Mouse (Mus musculus): ENCODE data around the gene Scn4b.

Scn4b gene

DNA sequence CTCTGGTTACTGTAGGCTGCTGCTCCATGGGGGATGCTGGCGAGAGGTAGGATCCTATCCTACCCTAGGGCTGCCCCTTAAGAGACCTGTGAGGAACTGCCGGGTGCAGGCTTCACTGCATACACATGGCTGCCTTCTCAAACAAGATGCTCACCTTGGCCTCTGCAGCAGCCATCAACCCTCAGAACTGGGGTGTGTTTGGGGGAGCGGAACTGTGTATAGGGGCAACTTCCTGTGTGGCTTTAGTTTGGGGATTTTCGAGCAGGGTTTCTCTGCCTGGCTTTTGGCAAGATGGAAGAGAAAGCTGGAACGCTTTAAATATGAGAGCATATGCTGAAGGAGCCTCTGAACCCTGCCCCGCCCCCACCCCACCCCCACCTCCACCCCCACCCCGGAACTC, 11.3 kb upstream of the Scn4b start:
- no peak for DNase-seq (ENCODE audit: low read depth)

DNA sequence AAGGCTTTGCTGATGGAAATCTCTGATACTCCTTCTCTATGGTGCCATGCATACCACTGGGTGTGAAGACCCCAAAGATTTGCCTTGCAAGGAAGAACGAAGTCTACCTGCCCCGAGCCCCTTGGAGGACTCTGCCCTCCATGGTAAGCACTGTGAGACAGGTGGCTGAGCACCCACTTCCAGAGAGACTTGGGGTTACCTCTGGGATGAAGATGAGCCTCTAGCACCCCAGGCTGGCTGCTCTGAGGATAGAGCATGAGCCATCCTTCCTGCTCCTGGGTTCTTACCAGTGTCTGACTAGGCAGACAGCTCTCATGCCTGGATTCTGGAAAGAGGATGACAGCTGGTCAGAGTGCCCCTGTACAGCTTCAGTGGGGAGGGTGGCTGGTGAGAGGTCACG, 8.1 kb upstream of the Scn4b start:
- DNase-seq (ENCODE audit: low read depth), result no peak

DNA sequence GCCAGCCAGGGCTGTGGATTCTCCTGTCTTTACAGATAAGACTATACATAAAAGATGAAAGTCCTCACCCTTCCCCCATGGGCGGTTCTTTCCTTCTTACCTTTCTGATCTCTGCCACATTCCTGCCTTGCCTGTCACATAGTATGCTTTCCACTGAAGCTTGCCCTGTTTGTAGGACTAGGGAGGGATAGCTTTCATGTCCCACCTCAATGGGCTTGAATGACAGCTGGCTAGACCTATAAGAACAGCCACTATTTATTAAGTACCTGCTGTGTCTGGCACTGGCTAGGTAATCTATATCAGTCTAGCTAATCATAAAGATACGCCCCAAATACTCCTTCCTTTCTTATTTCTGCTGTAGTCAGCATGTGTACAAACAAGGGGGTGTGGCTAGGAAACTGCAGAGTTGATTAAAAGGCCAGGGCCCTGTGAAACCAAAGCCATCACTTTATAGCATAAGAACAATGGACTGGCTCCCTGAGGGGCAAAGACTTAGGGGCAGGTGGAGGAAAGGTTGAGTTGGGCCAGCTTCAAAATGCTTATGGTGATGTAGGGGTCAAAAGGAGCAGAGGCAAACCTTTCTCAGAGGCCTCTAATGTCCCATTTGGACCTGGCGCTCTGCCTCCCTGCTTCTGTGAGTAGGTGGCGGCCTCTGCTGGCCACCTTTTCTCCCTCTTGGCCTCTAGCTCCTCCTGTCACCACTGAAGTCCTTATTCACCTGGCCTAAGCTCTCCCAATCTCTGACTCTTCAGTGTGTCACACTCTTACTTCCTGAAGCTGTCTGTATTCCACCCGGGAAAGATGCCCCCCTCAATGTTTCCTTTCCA, 4.5 kb upstream of the Scn4b start:
- DNase-seq (ENCODE audit: low read depth), result no peak

DNA sequence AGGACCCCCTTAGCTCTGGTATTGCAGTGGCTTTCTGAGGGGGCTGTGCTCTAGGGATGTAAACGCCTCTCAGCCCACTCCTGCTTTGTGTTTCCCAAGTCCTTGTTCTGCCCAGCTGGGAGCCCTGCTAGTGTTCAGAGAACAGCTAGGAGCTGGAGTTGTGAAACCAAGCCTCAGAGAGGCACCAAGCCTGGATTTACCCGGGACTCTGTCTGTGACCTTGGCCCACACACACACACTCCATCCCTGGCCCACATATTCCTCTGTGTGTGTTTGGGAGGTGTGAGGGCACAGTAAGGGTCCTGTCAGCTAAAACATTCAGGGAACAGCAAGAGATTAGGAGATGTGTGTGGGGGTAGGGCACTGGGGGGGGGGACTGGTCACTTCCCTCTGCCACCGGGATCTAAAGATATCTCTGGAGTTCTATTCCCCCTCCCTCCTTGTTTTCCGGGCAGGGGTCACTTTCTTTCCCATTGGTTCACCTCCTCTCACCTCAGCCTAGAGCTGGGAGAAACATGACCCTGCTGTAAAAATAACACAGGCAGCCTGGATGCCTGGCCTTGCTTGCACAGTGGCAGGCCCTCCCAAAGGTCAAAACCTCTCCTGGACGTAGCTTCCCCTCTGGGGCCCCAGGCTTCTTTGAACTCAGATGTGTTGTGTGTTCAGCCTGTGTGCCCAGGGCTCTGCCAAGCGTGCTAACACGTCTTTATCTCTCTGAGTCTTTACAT, 1.6 kb upstream of the Scn4b start:
- DNase-seq (ENCODE audit: low read depth), result no peak

DNA sequence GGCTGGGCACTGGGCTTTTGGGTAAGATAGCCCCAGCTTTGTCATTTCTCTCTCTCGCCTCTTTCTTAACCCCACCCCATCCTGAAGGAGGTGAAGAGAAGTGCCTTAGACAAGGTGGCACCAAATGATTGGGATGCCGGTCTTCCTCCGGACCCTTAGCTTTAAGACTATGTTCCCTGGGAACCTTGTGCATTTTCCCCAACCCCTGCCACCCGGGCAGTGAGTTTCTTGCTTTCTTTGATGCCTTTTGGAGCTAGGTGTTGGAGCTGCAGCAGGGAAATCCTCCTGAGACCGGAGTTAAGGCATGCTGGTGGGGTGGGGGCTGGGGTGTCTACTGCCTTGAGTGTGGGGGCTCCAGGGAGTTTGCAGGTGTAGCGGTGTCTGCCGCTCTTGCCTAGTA, 887 bp downstream of the Scn4b start:
- DNase-seq (ENCODE audit: low read depth), result no peak

DNA sequence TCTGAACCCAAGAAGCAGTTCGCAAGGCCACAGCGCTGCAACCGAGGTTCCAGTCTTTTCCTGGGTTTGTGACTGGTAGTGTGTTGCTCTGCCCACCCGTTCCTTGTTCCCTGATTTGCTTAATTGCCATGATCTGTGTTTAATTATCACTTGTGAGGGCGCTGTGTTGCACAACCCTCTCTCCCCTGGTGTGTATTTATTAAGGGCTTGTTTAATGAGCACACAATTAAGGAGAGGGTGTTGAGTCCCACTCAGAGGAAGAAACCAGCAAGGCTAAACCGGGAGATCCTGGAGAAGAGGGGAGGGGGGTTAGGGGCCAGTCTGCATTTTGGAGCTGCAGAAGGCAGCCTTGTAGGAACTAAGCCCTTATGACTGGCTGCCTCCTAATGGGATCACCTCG, 2.8 kb downstream of the Scn4b start:
- DNase-seq (ENCODE audit: low read depth), result no peak

DNA sequence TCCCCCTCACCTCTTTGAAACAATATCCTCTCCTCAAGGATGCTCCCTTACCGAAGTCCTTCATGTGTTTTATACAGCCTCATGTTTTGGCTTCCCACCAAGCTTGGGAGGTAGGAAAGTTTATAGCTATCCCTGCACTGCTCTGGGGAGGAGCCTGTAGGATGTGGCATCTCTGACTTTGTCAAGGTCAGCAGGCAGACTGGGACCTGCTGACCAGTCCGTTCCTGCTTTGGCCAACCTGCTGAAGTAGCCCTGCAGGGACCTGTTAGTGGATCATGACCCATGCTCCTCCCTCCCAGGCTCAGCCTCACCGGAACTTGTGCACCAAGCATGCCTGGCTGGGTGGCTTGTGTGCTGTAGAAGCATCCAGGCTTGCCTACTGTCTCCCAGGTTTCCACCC, 4.5 kb downstream of the Scn4b start:
- DNase-seq (ENCODE audit: low read depth), result no peak

DNA sequence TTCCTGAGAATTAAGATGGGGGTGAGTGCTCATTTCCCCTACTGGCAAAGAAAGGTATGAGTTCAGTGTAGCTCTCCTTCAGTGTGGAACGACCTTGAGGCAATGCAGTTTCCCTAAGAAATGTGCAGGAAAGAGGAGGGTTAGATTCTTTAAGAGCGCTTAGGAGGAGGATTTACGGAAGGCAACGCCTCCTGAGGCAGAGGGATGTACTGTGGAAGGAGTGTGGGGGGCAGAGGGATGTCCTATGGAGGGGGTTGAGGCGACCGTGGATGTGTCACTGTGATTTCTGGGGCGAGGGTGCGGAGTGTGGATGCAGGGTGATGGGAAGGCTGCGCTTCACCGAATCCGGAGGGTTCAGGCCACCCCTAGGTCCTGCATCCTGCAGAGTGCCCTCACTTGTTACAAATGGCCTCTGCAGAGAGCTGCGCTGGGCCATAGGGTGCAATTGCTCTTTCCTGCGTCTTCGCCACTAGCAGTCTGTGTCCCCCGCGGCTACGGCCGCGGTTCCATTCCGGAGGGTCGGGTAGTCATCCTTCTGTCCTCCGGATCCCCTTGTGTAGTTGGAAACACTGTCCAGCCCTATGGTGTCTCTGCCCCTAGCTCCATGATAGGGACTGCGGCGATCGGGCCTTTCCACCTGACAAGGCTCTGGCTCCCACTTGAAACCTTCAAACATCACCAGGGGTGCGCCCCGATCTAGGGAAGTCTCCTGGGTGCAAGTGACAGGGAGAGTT, 7.5 kb downstream of the Scn4b start:
- DNase-seq (ENCODE audit: low read depth), result no peak

DNA sequence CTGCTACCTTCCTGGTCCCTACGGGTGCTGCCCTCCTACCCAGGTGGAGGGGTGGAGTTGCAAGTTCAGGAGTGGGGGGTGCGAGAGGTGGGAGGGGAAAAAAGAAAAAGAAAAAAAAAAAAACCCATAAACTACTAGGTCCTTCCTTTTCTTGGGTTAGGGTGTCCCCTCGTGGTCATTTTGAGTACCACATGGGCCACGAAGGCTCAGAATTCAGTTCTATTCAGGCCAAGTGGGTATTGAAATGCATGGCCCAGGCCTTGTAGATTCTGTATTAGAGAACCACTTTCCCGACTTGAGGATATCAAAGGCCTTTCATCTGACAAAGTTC, 8.0 kb downstream of the Scn4b start:
- DNase-seq (ENCODE audit: low read depth), result no peak

DNA sequence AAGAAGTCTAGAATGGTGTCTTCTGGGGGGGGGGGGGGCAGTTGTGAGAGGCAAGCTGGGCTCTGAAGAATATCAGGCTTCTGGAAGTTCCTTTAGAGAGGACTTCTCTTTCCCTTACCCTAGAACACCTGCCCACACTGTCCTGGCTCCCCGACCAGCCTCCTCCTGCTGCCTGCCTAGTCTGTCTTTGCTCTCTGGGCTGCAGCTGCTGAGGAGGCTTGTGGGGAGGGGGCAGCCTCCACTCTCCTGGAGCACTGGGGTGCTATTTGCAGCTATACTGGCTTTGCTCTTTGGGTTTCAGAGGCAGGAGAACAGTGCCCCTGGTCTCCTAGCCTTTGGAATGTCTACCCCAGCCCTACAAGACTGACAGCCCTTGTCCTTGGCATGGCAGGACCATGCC, 12.7 kb downstream of the Scn4b start:
- no peak for DNase-seq (ENCODE audit: low read depth)

DNA sequence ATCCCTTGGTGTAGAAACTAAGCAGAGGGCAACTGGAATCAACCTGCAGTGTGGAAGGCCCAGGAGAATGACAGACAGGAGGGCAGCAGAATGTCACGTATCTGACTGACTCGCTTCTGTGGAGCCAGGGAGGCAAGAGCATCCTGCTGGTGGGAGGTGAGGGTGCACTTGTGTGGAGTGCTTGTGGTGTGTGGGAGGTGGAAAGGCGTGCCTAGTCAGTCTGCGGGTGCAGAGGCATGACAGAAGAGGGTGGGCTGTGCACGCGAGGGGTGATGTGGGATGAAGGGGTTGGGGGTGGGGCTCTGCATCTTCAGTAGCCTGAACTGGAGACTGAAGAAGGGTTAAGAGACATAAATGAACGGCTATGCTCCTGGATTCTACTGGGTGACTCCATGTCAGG, 15.2 kb downstream of the Scn4b start:
- DNase-seq (ENCODE audit: low read depth), result no peak

DNA sequence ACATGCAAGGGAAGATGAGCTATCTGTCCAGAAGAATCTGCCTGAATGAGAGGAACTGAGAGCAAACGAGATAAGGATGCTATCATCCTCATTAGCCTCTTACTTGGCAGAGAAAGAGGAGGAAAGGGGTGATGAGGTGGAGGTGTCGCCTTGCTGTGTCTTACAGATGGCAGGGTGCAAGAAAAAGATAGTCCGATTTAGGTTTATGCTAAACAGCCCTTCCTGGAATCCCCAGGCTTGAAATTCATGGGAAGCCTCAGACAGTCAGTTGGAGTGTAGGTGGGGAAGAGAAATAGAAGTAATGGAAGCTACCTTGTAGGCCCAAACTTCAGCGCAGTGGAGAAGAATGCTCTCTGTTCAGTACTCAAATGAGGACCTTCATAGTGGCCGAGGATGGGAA, 29.7 kb downstream of the Scn4b start:
- DNase-seq (ENCODE audit: low read depth), result no peak

DNA sequence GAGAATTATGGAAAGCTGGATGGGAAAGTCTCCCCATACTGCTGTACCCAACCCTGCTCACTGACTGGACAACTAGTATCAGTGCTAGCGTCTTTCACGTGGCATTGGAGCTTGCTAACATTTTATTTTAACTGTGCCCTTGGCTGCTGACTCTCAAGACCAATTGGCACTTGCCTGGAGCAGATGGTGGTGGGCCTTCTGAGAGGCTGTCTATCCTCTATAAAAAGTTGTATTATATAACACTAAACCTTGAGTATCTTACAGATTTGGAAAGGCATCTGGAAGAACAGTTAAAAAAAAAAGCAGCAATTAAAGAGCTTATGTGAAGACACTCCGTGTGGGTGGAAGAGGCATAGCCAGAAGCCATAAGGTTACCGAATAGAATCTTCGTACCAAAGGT, 32.0 kb downstream of the Scn4b start:
- DNase-seq (ENCODE audit: low read depth), result no peak

DNA sequence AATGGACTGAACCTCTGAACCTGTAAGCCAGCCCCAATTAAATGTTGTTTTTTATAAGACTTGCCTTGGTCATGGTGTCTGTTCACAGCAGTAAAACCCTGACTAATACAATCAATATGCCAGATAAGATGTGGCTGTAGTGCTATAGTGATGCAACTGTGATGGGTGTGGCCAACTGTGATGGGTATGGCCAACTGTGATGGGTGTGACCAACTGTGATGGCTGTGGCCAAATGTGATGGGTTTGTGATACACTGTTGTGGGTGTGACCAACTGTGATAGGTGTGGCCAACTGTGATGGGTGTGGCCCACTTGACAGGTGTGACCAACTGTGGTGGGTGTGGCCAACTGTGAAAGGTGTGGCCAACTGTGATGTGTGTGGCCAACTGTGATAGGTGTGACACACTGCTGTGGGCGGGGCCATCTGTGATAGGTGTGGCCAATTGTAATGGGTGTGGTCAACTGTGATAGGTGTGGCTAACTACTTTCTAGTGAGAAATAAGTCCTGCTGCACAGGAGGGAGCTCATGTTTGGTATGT, 32.9 kb downstream of the Scn4b start:
- no peak for DNase-seq (ENCODE audit: low read depth)

DNA sequence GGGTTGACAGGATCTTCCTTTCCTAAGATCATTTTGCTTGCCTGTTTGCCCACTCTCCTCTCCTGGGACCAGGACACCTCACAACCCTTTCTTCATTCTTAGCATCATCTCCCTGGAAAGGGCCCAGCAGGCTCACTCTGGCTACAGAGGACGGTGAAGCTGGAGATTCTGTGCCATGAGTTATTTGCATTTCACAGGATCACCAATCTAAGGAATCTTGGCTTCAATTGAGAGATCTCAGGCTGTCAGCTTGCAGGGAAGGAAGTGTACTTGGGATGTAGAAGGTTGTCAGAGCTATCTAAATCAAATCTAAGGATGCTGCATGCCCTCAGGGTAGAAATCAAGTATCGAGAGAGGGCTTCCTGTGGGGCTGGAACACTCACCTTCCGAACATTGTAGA, 35.3 kb downstream of the Scn4b start:
- DNase-seq (ENCODE audit: low read depth), result no peak

DNA sequence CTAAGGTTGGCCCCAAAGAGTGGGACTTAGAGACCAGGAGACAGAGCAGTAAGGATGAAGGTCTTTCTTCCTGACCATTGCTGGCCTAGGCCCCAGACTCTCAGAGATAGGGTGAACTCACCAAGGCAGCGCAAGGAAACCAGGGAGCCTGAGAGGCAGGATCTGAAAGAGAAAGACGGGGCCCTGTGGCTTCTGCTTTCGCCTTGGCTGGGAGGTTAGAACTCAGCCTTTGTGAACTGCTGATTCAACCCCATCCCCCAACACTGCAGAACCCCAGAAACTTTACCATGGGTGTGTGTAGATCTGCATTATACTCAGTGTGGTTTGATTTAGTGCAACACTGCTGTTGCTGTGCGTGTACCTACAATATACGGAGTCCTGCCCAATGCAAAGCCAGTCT, 41.1 kb downstream of the Scn4b start:
- DNase-seq (ENCODE audit: low read depth), result no peak

DNA sequence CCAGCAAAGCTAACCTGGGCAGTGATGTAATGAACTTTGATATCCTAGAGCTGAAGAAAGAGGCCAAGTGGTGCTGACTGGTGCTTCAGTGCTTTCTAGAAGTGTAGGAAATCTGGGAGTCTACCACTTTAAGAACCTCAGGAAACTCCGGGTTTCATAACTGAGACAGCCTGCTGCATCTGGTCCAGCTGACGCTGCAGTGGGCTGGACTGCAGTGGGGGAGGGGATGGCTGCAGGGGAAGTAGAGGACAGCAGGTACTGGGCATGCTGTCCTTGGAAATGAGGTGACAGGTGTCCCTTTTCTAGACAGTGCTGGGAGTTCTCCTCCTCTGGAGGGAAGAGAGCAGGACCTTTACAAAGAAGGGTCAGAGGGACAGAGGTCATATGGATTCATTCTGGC, 43.6 kb downstream of the Scn4b start, which contains the start of gene BC049352:
TSS of gene BC049352 (plus strand) at position 238 of the 400 bp plus-strand sequence.
- no peak for DNase-seq (ENCODE audit: low read depth)

DNA sequence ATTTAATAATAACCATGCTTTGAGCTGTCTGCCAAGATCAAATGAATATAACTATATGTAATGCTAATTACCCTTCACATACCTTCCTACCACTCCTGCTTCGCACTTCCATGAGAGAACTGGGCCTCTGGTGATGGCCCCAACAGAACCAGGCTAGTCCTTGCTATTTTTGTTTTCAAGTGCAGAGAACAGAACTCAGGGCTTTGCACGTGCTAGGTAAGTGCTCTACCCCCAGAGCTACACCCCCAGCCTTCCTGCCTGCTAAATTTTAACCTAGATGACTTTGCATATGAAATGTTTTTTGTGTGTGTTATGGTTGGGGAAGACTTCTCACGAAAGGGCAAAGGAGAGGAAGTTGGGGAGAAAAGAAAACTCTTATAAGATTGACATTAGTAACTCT, 44.3 kb downstream of the Scn4b start:
- DNase-seq (ENCODE audit: low read depth), result no peak

DNA sequence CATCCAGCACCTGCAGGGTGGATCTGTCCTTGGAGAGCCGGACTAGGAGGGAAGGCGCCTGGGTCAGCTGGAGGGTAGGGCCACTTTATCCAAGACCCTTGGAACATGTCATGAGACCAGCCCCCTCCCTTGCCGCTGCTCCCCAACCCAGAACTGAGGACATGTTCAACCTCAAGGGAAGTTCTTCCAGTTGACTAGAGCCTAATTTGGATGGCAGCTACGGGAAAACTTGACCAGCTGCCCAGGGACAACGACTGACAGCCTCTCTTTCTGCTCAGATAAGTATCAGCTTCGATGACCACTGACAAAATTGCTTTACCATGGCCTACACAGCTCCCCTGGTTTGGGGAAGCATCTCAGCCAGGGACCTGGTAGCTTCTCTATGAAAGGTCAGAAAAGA, 45.1 kb downstream of the Scn4b start:
- no peak for DNase-seq (ENCODE audit: low read depth)

DNA sequence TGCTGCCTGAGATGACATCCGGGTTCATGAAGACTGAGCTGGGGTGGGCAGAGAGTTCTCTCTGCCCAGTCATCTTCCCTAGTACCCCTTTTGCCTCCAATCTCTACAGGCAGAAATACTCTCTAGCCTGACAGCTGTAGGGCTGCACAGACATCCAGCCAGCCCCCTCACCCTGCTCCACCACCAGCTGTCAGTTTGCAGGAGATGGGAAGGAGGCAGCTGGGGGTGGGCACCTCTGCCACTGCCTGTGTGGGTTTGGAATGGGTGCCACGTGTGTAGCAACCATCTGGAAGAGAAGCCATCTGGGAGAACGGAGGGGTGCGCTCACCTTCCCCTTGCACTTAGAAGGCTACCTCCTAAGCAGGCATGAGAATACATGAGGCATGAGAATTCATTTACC, 47.1 kb downstream of the Scn4b start:
- DNase-seq (ENCODE audit: low read depth), result no peak

DNA sequence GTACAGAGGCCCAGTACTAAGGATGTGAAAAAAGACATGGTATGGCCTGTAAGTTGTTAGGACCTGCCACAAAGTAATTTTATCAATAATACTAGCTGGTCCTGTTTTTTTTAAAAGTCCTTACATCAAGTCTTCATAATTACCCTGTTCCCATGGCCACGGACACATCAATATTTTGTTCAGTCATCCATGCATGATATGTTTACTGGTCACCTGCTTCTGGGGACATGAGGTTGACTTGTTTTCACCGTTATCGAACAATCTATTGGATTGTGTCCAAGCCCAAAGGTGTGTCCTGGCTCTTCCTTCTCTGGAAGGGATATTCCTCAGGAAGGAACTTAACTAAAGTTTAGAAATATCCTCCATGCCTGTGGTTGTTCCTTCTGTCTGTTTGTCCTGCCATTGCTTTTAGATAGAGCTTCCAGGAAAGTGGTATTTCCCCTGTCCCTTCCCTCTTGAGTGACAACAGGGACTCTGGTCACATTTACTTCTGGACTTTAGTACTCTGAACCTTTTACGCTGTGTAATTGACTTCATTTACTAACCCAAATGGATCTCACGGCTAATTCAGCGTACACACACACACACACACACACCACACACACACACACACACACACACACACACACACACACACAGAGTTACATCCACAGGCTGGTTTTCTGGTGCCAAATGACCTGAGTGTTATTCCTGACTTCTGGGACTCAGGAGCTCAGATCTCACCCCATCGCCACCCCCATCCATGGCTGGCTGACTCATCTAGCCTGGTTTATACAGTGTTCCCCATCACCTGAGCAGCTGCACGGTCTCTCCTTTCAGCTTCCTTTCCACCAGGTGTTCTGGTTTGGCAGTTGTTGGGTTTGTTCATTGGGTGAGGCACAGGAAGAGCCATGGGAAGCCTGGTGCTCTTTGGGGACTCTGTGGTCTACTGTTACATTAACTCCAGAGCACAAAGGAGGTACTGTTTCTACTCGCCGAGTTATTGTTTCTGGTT, 50.7 kb downstream of the Scn4b start:
- no peak for DNase-seq (ENCODE audit: low read depth)
